Mouse (Mus musculus): ENCODE measurements around the gene Them7. TPM values are rescaled to one million over a fixed set of nuclear protein-coding genes. Genes with fewer than 3 reads are reported as not detected.

Them7 gene
- total and polyA plus RNA-seq, 2 experiments, result 21.8 to 45.9 TPM

DNA sequence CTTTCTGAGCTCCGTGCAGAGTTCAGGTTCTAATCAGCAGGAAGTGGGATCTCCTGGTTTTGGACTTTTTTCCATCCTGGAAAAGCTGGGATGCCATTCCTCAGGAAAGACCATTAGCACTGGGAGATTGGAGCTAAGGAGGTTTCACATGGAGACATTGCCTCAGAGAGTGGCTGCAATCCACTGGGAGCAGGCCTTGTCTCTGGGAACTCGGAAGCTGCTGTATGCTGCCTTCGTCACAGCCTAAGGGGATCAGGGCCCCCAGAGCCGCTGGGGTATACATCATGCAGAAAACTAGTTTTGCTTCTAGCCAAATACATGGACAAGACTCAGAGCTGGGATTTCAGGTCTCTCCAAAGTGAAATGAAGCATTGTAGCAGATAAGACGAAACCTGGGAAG, 37.5 kb upstream of the Them7 start:
- no peak overlapping the region for H3K4me3 ChIP-seq (ENCODE audit: insufficient read depth, low read depth, low read length)
- TF ChIP-seq POLR2A (IDR thresholded peaks at IDR 0.05; ENCODE audit: extremely low read depth, insufficient read depth, low read length) (no peak), CTCF (IDR thresholded peaks at IDR 0.05; ENCODE audit: low read depth, low read length) (no peak)
- no peak overlapping the region for H3K9ac ChIP-seq (ENCODE audit: low read depth, low read length)
- no peaks in the 10 kb centered on the region for H3K4me1 ChIP-seq (ENCODE audit: control insufficient read depth, insufficient read depth, low read length)
- no peaks in the 10 kb centered on the region for H3K36me3 ChIP-seq (ENCODE audit: control insufficient read depth, insufficient read depth, low read length)
- H3K27me3 ChIP-seq (ENCODE audit: control insufficient read depth, insufficient read depth, low read length), result no peaks in the 10 kb centered on the region
- no peak overlapping the region for H3K27ac ChIP-seq (replicated peaks; ENCODE audit: insufficient read depth, low read depth, low read length)
- no peak for DNase-seq (ENCODE audit: extremely low read depth, low read depth, low spot score)
- no peaks in the 10 kb centered on the region for H3K79me2 ChIP-seq (ENCODE audit: control insufficient read depth, insufficient read depth, low read length)
- 89% methylated on average over 5 of the region's 5 CpGs for WGBS

DNA sequence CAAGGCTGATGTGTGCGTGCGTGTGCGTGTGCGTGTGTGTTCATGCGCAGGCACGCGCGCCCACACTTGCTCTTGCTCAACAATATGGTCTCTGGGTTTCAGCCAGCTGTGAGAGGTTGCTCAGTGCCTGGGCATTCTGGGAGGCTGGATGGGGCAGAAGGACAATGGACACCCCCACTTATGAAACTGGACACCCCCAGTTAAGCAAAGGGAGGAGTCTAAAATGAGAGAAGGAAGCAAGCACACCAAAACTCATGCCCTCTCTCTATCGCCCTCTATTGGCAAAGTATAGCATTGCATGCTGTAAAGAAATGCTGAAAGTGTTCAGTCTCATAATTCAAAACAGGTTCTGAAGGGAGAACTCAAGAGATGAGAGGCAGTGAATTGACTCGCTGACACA, 35.9 kb upstream of the Them7 start:
- Histone ChIP-seq H3K36me3 (ENCODE audit: control insufficient read depth, insufficient read depth, low read length) (no peaks in the 10 kb centered on the region), H3K27me3 (ENCODE audit: control insufficient read depth, insufficient read depth, low read length) (no peaks in the 10 kb centered on the region), H3K27ac (replicated peaks; ENCODE audit: insufficient read depth, low read depth, low read length) (no peak overlapping the region), H3K79me2 (ENCODE audit: control insufficient read depth, insufficient read depth, low read length) (no peaks in the 10 kb centered on the region), H3K4me3 (ENCODE audit: insufficient read depth, low read depth, low read length) (no peak overlapping the region), H3K4me1 (ENCODE audit: control insufficient read depth, insufficient read depth, low read length) (no peaks in the 10 kb centered on the region), H3K9ac (ENCODE audit: low read depth, low read length) (no peak overlapping the region)
- 69% methylated on average over 10 of the region's 10 CpGs for WGBS
- TF ChIP-seq CTCF (IDR thresholded peaks at IDR 0.05; ENCODE audit: low read depth, low read length) (peak; percentile 28; the same call in 1 of the 2 replicates), POLR2A (IDR thresholded peaks at IDR 0.05; ENCODE audit: extremely low read depth, insufficient read depth, low read length) (no peak)
- peak; percentile 22 for DNase-seq (ENCODE audit: extremely low read depth, low read depth, low spot score)

DNA sequence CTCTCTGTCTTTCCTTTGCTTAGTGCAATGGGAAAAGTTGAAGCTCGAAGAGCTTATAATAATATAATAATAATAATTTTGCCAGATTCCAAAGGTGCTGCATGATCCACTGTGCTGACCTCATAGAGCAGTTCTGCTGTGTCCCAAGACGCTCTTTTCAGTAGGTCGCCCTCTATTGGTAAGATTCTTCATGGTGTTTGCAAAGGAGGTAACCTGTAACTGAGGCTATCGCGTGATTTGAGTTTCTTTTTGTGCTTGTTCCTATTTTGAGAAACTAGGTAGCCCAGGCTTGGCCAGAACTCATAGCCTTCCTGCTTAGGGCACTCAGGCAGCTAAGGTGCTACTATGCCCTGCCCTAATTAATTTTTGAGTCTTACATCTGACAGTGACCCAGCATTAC, 34.8 kb upstream of the Them7 start:
- H3K36me3 ChIP-seq (ENCODE audit: control insufficient read depth, insufficient read depth, low read length), result no peaks in the 10 kb centered on the region
- no peaks in the 10 kb centered on the region for H3K79me2 ChIP-seq (ENCODE audit: control insufficient read depth, insufficient read depth, low read length)
- TF ChIP-seq CTCF (IDR thresholded peaks at IDR 0.05; ENCODE audit: low read depth, low read length) (peak; percentile 32; the same call in 1 of the 2 replicates), POLR2A (IDR thresholded peaks at IDR 0.05; ENCODE audit: extremely low read depth, insufficient read depth, low read length) (no peak)
- DNase-seq (ENCODE audit: extremely low read depth, low read depth, low spot score), result peak; percentile 54
- no peaks in the 10 kb centered on the region for H3K4me1 ChIP-seq (ENCODE audit: control insufficient read depth, insufficient read depth, low read length)
- H3K27me3 ChIP-seq (ENCODE audit: control insufficient read depth, insufficient read depth, low read length), result no peaks in the 10 kb centered on the region
- no peak overlapping the region for H3K27ac ChIP-seq (replicated peaks; ENCODE audit: insufficient read depth, low read depth, low read length)
- H3K4me3 ChIP-seq (ENCODE audit: insufficient read depth, low read depth, low read length), result no peak overlapping the region
- H3K9ac ChIP-seq (ENCODE audit: low read depth, low read length), result no peak overlapping the region
- WGBS, result 31% methylated on average over 5 of the region's 5 CpGs

- Histone ChIP-seq H3K9ac (ENCODE audit: low read depth, low read length) (no peak overlapping the region), H3K79me2 (ENCODE audit: control insufficient read depth, insufficient read depth, low read length) (no peaks in the 10 kb centered on the region), H3K4me3 (ENCODE audit: insufficient read depth, low read depth, low read length) (no peak overlapping the region), H3K4me1 (ENCODE audit: control insufficient read depth, insufficient read depth, low read length) (no peaks in the 10 kb centered on the region), H3K27me3 (ENCODE audit: control insufficient read depth, insufficient read depth, low read length) (no peaks in the 10 kb centered on the region), H3K27ac (replicated peaks; ENCODE audit: insufficient read depth, low read depth, low read length) (no peak overlapping the region), H3K36me3 (ENCODE audit: control insufficient read depth, insufficient read depth, low read length) (no peaks in the 10 kb centered on the region)
- WGBS, result 62% methylated on average over 8 of the region's 8 CpGs
- DNase-seq (ENCODE audit: extremely low read depth, low read depth, low spot score), result no peak
- no peak for TF ChIP-seq CTCF (IDR thresholded peaks at IDR 0.05; ENCODE audit: low read depth, low read length)
- TF ChIP-seq POLR2A (IDR thresholded peaks at IDR 0.05; ENCODE audit: extremely low read depth, insufficient read depth, low read length), result no peak
Measured at GRCm38 (mm10) chr2:105200152-105200551, 24.0 kb upstream of the Them7 start.

DNA sequence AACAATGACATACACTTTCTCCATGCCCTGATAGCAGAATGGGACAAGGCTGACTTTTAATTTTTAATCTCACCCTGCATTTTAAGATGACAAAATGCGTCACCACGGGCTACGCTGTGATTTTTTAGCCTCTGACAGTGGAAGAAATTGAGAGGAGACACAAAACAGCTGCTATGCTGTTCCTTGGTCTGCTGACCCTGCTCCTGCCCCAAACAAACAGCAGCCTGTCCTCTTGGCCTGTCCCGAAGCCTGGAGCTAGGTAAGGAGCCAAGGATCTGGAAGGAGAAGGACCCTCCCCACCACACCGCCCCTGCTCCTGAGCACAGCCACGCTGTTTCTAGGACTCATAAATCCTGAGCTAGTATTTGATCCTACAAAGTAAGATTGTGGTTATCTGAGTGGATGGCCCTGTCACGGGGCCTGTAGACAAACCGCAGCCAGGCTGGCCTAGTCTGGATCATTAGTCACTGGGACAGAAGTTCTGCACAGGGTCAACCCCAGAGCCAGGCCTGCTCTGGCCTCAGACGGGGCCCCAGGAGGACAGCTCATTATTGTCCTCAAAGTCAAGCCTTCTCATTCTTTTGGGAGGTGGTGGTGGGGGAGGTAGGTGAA, 17.5 kb upstream of the Them7 start:
- Histone ChIP-seq H3K9ac (ENCODE audit: low read depth, low read length) (no peak overlapping the region), H3K79me2 (ENCODE audit: control insufficient read depth, insufficient read depth, low read length) (no peaks in the 10 kb centered on the region), H3K27ac (replicated peaks; ENCODE audit: insufficient read depth, low read depth, low read length) (0 out of 2 replicates have a peak overlapping the region, but pooled peaks have one; percentile 27), H3K4me1 (ENCODE audit: control insufficient read depth, insufficient read depth, low read length) (no peaks in the 10 kb centered on the region), H3K4me3 (ENCODE audit: insufficient read depth, low read depth, low read length) (no peak overlapping the region), H3K27me3 (ENCODE audit: control insufficient read depth, insufficient read depth, low read length) (no peaks in the 10 kb centered on the region), H3K36me3 (ENCODE audit: control insufficient read depth, insufficient read depth, low read length) (no peaks in the 10 kb centered on the region)
- WGBS, result 77% methylated on average over 9 of the region's 9 CpGs
- no peak for TF ChIP-seq POLR2A (IDR thresholded peaks at IDR 0.05; ENCODE audit: extremely low read depth, insufficient read depth, low read length)
- no peak for TF ChIP-seq CTCF (IDR thresholded peaks at IDR 0.05; ENCODE audit: low read depth, low read length)
- DNase-seq (ENCODE audit: extremely low read depth, low read depth, low spot score), result no peak

DNA sequence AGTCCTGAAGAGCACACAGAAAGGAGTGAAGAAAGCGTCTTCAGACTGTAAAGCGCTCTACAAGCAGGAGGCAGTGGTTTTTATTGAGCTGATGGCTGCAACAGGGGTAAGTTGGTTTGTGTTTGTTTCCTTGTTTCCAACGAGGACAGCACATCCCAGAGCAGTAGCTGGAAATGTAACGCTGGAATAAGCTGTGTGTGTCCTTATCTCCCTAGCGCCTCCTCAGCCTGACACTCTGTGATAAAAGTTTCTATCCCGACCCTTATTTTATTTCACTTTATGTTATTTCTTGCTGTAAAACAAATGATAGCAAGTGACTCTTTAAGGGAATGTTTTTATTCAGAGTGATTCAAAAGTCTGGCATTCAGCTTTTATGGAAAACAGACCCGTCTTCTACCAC, 11.3 kb upstream of the Them7 start:
- H3K27ac ChIP-seq (replicated peaks; ENCODE audit: insufficient read depth, low read depth, low read length), result no peak overlapping the region
- H3K36me3 ChIP-seq (ENCODE audit: control insufficient read depth, insufficient read depth, low read length), result no peaks in the 10 kb centered on the region
- TF ChIP-seq CTCF (IDR thresholded peaks at IDR 0.05; ENCODE audit: low read depth, low read length), result no peak
- no peak for TF ChIP-seq POLR2A (IDR thresholded peaks at IDR 0.05; ENCODE audit: extremely low read depth, insufficient read depth, low read length)
- H3K4me3 ChIP-seq (ENCODE audit: insufficient read depth, low read depth, low read length), result no peak overlapping the region
- H3K4me1 ChIP-seq (ENCODE audit: control insufficient read depth, insufficient read depth, low read length), result no peaks in the 10 kb centered on the region
- no peak for DNase-seq (ENCODE audit: extremely low read depth, low read depth, low spot score)
- no peak overlapping the region for H3K9ac ChIP-seq (ENCODE audit: low read depth, low read length)
- no peaks in the 10 kb centered on the region for H3K27me3 ChIP-seq (ENCODE audit: control insufficient read depth, insufficient read depth, low read length)
- H3K79me2 ChIP-seq (ENCODE audit: control insufficient read depth, insufficient read depth, low read length), result no peaks in the 10 kb centered on the region
- 67% methylated on average over 7 of the region's 7 CpGs for WGBS

Measured in liver, adult 2 months (tissue).